ENCODE assay signal across 9 mouse cellular contexts in the genomic region with DNA sequence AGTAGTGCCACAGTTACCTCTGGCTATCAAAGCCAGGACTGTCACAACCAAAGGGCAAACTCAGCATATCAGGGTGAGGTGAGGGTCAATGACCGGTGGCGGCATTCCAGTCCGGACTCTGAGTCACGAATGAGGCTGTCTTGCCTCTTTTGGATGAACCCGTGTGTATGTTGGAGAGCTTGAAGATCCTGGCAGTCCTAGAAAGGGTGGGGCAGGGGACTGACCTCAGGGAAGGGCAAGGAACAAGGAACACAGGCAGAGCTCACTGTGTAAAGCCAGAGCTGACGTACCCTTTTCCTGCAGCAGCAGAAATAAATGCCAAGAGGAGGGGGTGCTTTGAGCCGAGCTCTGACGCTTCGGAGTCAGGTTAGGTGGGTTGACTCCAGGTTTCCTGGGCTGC. TPM values are rescaled to one million over a fixed set of nuclear protein-coding genes. Genes with fewer than 3 reads are reported as not detected.
DNase-seq lines count a peak whose midpoint lies in the region; ATAC-seq lines count a peak whose summit lies in the region.
"Had no signal": no experiment of that assay in that cellular context is flagged by ENCODE, and none has a peak within 500 bp of the region (broad histone marks: within the 10 kb centered on the region; RNA-seq: fewer than 3 reads in every experiment).

No protein-coding gene starts in this region.

- ATAC-seq in liver, embryonic 12.5 days, result peak; percentile 13; the same call in 1 of the 2 replicates
- ATAC-seq in liver, embryonic 11.5 days (replicated peaks; ENCODE audit: low FRiP score), result no peak
- peak; percentile 47; the same call in 1 of the 2 replicates for ATAC-seq in stomach, embryonic 15.5 days (ENCODE audit: insufficient read depth, low FRiP score, low read depth)
- no peak for ATAC-seq in midbrain, embryonic 13.5 days

- no peak for DNase-seq in liver, embryonic 11.5 days (ENCODE audit: low spot score)
- DNase-seq in gastrocnemius, adult 8-10 months (ENCODE audit: low spot score in 2 of 2), result peak; percentile 55
- DNase-seq in kidney, postnatal 14 days, result peak; percentile 56
- DNase-seq in cerebellum, adult 11-12 months, result no peak
- no peak for DNase-seq in c-Kit-positive CD71-positive TER-119-positive erythroid progenitor cells, embryonic 14.5 days (ENCODE audit: low spot score)

- H3K9me3 ChIP-seq in liver, embryonic 12.5 days (replicated peaks), result no peaks in the 10 kb centered on the region
- H3K9me3 ChIP-seq in liver, embryonic 11.5 days (ENCODE audit: control insufficient read depth, low read length), result no peaks in the 10 kb centered on the region
- H3K9me3 ChIP-seq in stomach, embryonic 15.5 days, result no peaks in the 10 kb centered on the region
- H3K9me3 ChIP-seq in midbrain, embryonic 13.5 days, result no peaks in the 10 kb centered on the region
- H3K9me3 ChIP-seq: neural tube, embryonic 15.5 days had no signal

- H3K27ac ChIP-seq in liver, embryonic 12.5 days, result no peak overlapping the region
- H3K27ac ChIP-seq in liver, embryonic 11.5 days (ENCODE audit: low read depth, low read length), result no peak overlapping the region
- no peak overlapping the region for H3K27ac ChIP-seq in stomach, embryonic 15.5 days
- H3K27ac ChIP-seq in midbrain, embryonic 13.5 days, result no peak overlapping the region
- H3K27ac ChIP-seq: neural tube, embryonic 15.5 days had no signal

- H3K27me3 ChIP-seq in liver, embryonic 12.5 days (replicated peaks), result no peaks in the 10 kb centered on the region
- H3K27me3 ChIP-seq in liver, embryonic 11.5 days (replicated peaks; ENCODE audit: control insufficient read depth, insufficient read depth, low read length), result no peaks in the 10 kb centered on the region
- no peaks in the 10 kb centered on the region for H3K27me3 ChIP-seq in stomach, embryonic 15.5 days (replicated peaks)
- no peaks in the 10 kb centered on the region for H3K27me3 ChIP-seq in midbrain, embryonic 13.5 days
- H3K27me3 ChIP-seq: neural tube, embryonic 15.5 days had no signal

- H3K4me1 ChIP-seq in liver, embryonic 12.5 days, result peaks cover 19% of the 10 kb centered on the region
- no peaks in the 10 kb centered on the region for H3K4me1 ChIP-seq in liver, embryonic 11.5 days (replicated peaks; ENCODE audit: control insufficient read depth, insufficient read depth, low read length)
- H3K4me1 ChIP-seq in stomach, embryonic 15.5 days, result no peaks in the 10 kb centered on the region
- no peaks in the 10 kb centered on the region for H3K4me1 ChIP-seq in midbrain, embryonic 13.5 days (replicated peaks)
- H3K4me1 ChIP-seq: neural tube, embryonic 15.5 days had no signal

- H3K9ac ChIP-seq in liver, embryonic 12.5 days, result no peak overlapping the region
- H3K9ac ChIP-seq in liver, embryonic 11.5 days (ENCODE audit: low read depth, low read length), result no peak overlapping the region
- no peak overlapping the region for H3K9ac ChIP-seq in stomach, embryonic 15.5 days
- no peak overlapping the region for H3K9ac ChIP-seq in midbrain, embryonic 13.5 days (replicated peaks)
- H3K9ac ChIP-seq: neural tube, embryonic 15.5 days had no signal

- no peak overlapping the region for H3K4me3 ChIP-seq in liver, embryonic 12.5 days
- no peak overlapping the region for H3K4me3 ChIP-seq in liver, embryonic 11.5 days (ENCODE audit: low read depth, low read length)
- no peak overlapping the region for H3K4me3 ChIP-seq in stomach, embryonic 15.5 days (replicated peaks)
- no peak overlapping the region for H3K4me3 ChIP-seq in midbrain, embryonic 13.5 days (replicated peaks)
- H3K4me3 ChIP-seq: neural tube, embryonic 15.5 days had no signal

- H3K4me2 ChIP-seq in liver, embryonic 12.5 days, result no peak overlapping the region
- no peak overlapping the region for H3K4me2 ChIP-seq in liver, embryonic 11.5 days
- no peak overlapping the region for H3K4me2 ChIP-seq in stomach, embryonic 15.5 days
- H3K4me2 ChIP-seq in midbrain, embryonic 13.5 days (replicated peaks), result no peak overlapping the region
- H3K4me2 ChIP-seq: neural tube, embryonic 15.5 days had no signal

- H3K36me3 ChIP-seq in liver, embryonic 12.5 days, result no peaks in the 10 kb centered on the region
- H3K36me3 ChIP-seq in liver, embryonic 11.5 days (ENCODE audit: control insufficient read depth, insufficient read depth, low read length), result no peaks in the 10 kb centered on the region
- H3K36me3 ChIP-seq in stomach, embryonic 15.5 days, result no peaks in the 10 kb centered on the region
- H3K36me3 ChIP-seq in midbrain, embryonic 13.5 days, result no peaks in the 10 kb centered on the region
- H3K36me3 ChIP-seq: neural tube, embryonic 15.5 days had no signal

- WGBS in liver, embryonic 12.5 days (ENCODE audit: insufficient replicate concordance), result 74% methylated on average over 9 of the region's 9 CpGs
- 74% methylated on average over 9 of the region's 9 CpGs for WGBS in liver, embryonic 11.5 days
- 56% methylated on average over 9 of the region's 9 CpGs for WGBS in stomach, embryonic 15.5 days
- 80% methylated on average over 9 of the region's 9 CpGs for WGBS in midbrain, embryonic 13.5 days

RNA-seq across cellular contexts. Expression of a gene that starts 40.4 kb away (rescaled TPM):
- polyA plus RNA-seq in liver, embryonic 12.5 days (2016; fragmentation: Nextera tagmentation; extraction: Ambion mirVana), result 12.9 and 14.9 TPM in 2 replicates
- 14.5 and 18.0 TPM in 2 replicates for polyA plus RNA-seq in liver, embryonic 11.5 days (2014; fragmentation: Nextera tagmentation; extraction: Ambion mirVana)
- total RNA-seq in gastrocnemius, adult 8-10 months (2022), result 10 to 100 TPM in 1 of 4 experiments, 1 to 10 TPM in 3; 6.6 to 10.2 (median 8.8) TPM
- polyA plus RNA-seq in stomach, embryonic 15.5 days (2015; fragmentation: Nextera tagmentation; extraction: Ambion mirVana), result 38.7 and 39.0 TPM in 2 replicates
- 58.6 and 63.1 TPM in 2 replicates for polyA plus RNA-seq in midbrain, embryonic 13.5 days (2015; fragmentation: Nextera tagmentation; extraction: Ambion mirVana)

Comparison
In these comparisons a context has a peak if more than half of its experiments do, and no peak if none do; other contexts are left out.
1. ATAC-seq: peak in liver, embryonic 12.5 days (single experiment) and stomach, embryonic 15.5 days (single experiment); none in liver, embryonic 11.5 days (single experiment) and midbrain, embryonic 13.5 days (single experiment).
2. DNase-seq: peak in gastrocnemius, adult 8-10 months (2 of 2) and kidney, postnatal 14 days (single experiment); none in liver, embryonic 11.5 days (single experiment), cerebellum, adult 11-12 months (single experiment) and c-Kit-positive CD71-positive TER-119-positive erythroid progenitor cells, embryonic 14.5 days (single experiment).